Mouse (Mus musculus): Measurements from ENCODE around the gene Lyzl4. TPM values are rescaled to one million over a fixed set of nuclear protein-coding genes. Genes with fewer than 3 reads are reported as not detected.

Lyzl4 gene
- polyA plus RNA-seq, 2 experiments = 0.21 to 0.33 TPM

DNA sequence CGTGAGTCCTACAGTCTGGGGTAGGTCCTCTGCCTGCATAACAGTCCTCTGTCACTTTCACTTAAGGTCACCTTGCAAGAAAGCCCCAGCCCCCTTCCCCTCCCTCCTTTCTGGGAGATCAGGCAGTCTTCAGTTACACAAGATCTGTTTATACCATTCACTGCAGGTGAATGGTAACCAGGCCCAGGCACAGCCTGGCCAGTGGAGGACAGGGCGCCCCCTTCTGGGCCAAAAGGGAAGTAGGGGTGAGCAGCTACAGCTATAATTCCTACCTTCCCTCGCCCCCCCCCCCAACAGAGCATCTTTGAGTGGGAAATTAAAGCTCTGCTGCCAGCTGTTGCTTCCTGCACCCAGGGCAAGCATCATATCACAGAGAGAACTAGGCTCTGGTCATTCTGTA is 25.4 kb downstream of the Lyzl4 start:
- Histone ChIP-seq H3K4me2 (replicated peaks; ENCODE audit: low read depth, low read length, severe bottlenecking) (no peak overlapping the region), H3K9me3 (ENCODE audit: control insufficient read depth, low read length) (no peaks in the 10 kb centered on the region), H3K36me3 (ENCODE audit: control insufficient read depth, insufficient read depth, low read length) (no peaks in the 10 kb centered on the region), H3K27ac (replicated peaks; ENCODE audit: low read depth, low read length) (no peak overlapping the region), H3K4me3 (replicated peaks; ENCODE audit: low read length) (no peak overlapping the region), H3K27me3 (ENCODE audit: control insufficient read depth, insufficient read depth, low read length) (no peaks in the 10 kb centered on the region), H3K9ac (ENCODE audit: low read depth, low read length, severe bottlenecking) (no peak overlapping the region), H3K4me1 (ENCODE audit: control insufficient read depth, insufficient read depth, low read length) (0 out of 2 replicates have a peak, but pooled peaks cover 6% of the 10 kb centered on the region)
- WGBS = 61% methylated on average over 3 of the region's 3 CpGs
- DNase-seq (ENCODE audit: low spot score) (no peak), ATAC-seq (ENCODE audit: low FRiP score, low read depth) (no peak)
- no peak for TF ChIP-seq POLR2A (IDR thresholded peaks at IDR 0.05; ENCODE audit: borderline replicate concordance, extremely low read depth, insufficient read depth, insufficient read length)

- H3K9ac ChIP-seq (ENCODE audit: low read depth, low read length, severe bottlenecking) = no peak overlapping the region
- H3K4me2 ChIP-seq (replicated peaks; ENCODE audit: low read depth, low read length, severe bottlenecking) = no peak overlapping the region
- no peak for TF ChIP-seq POLR2A (IDR thresholded peaks at IDR 0.05; ENCODE audit: borderline replicate concordance, extremely low read depth, insufficient read depth, insufficient read length)
- H3K27ac ChIP-seq (replicated peaks; ENCODE audit: low read depth, low read length) = no peak overlapping the region
- DNase-seq (ENCODE audit: low spot score) = no peak
- ATAC-seq (ENCODE audit: low FRiP score, low read depth) = no peak
- no peaks in the 10 kb centered on the region for H3K27me3 ChIP-seq (ENCODE audit: control insufficient read depth, insufficient read depth, low read length)
- no peak overlapping the region for H3K4me3 ChIP-seq (replicated peaks; ENCODE audit: low read length)
- H3K4me1 ChIP-seq (ENCODE audit: control insufficient read depth, insufficient read depth, low read length) = 0 out of 2 replicates have a peak, but pooled peaks cover 3% of the 10 kb centered on the region
- H3K9me3 ChIP-seq (ENCODE audit: control insufficient read depth, low read length) = no peaks in the 10 kb centered on the region
- no peaks in the 10 kb centered on the region for H3K36me3 ChIP-seq (ENCODE audit: control insufficient read depth, insufficient read depth, low read length)
Observed at GRCm38 (mm10) chr9:121614241-121614757, 27.6 kb downstream of the Lyzl4 start.

GRCm38 (mm10) chr9:121613192-121613591 is 28.7 kb downstream of the Lyzl4 start:
- no peaks in the 10 kb centered on the region for H3K36me3 ChIP-seq (ENCODE audit: control insufficient read depth, insufficient read depth, low read length)
- no peak for TF ChIP-seq POLR2A (IDR thresholded peaks at IDR 0.05; ENCODE audit: borderline replicate concordance, extremely low read depth, insufficient read depth, insufficient read length)
- no peaks in the 10 kb centered on the region for H3K9me3 ChIP-seq (ENCODE audit: control insufficient read depth, low read length)
- DNase-seq (ENCODE audit: low spot score) (no peak), ATAC-seq (ENCODE audit: low FRiP score, low read depth) (no peak)
- no peak overlapping the region for H3K4me3 ChIP-seq (replicated peaks; ENCODE audit: low read length)
- no peak overlapping the region for H3K27ac ChIP-seq (replicated peaks; ENCODE audit: low read depth, low read length)
- no peak overlapping the region for H3K9ac ChIP-seq (ENCODE audit: low read depth, low read length, severe bottlenecking)
- 55% methylated on average over 5 of the region's 5 CpGs for WGBS
- no peaks in the 10 kb centered on the region for H3K4me1 ChIP-seq (ENCODE audit: control insufficient read depth, insufficient read depth, low read length)
- H3K4me2 ChIP-seq (replicated peaks; ENCODE audit: low read depth, low read length, severe bottlenecking) = no peak overlapping the region
- no peaks in the 10 kb centered on the region for H3K27me3 ChIP-seq (ENCODE audit: control insufficient read depth, insufficient read depth, low read length)

DNA sequence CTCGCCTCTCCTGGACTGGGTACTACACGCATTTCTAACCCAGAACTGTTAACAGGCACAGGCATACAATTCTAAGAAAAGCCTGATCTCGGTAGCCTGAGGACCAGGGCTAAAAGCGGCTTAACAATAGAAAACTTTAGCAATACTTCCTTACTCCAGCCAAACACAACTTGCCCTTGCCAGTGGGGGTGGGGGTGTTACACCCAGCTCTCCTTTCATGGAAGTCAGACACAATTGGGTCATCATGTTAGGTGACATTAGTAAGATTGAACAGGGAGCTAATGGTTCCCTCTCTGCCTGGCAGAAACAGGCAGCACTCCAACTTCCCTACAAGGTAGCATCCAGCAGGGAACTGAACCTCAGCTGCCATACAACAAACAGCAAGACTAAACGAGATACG is 32.5 kb downstream of the Lyzl4 start:
- 71% methylated on average over 6 of the region's 6 CpGs for WGBS
- no peaks in the 10 kb centered on the region for H3K9me3 ChIP-seq (ENCODE audit: control insufficient read depth, low read length)
- H3K36me3 ChIP-seq (ENCODE audit: control insufficient read depth, insufficient read depth, low read length) = no peaks in the 10 kb centered on the region
- no peak overlapping the region for H3K9ac ChIP-seq (ENCODE audit: low read depth, low read length, severe bottlenecking)
- no peak overlapping the region for H3K27ac ChIP-seq (replicated peaks; ENCODE audit: low read depth, low read length)
- H3K4me1 ChIP-seq (ENCODE audit: control insufficient read depth, insufficient read depth, low read length) = no peaks in the 10 kb centered on the region
- H3K4me3 ChIP-seq (replicated peaks; ENCODE audit: low read length) = no peak overlapping the region
- no peaks in the 10 kb centered on the region for H3K27me3 ChIP-seq (ENCODE audit: control insufficient read depth, insufficient read depth, low read length)
- DNase-seq (ENCODE audit: low spot score) = no peak
- H3K4me2 ChIP-seq (replicated peaks; ENCODE audit: low read depth, low read length, severe bottlenecking) = no peak overlapping the region
- TF ChIP-seq POLR2A (IDR thresholded peaks at IDR 0.05; ENCODE audit: borderline replicate concordance, extremely low read depth, insufficient read depth, insufficient read length) = no peak
- ATAC-seq (ENCODE audit: low FRiP score, low read depth) = no peak

GRCm38 (mm10) chr9:121606498-121607096 is 35.3 kb downstream of the Lyzl4 start:
- no peaks in the 10 kb centered on the region for H3K27me3 ChIP-seq (ENCODE audit: control insufficient read depth, insufficient read depth, low read length)
- WGBS = 42% methylated on average over 1 of the region's 1 CpGs
- no peak for TF ChIP-seq POLR2A (IDR thresholded peaks at IDR 0.05; ENCODE audit: borderline replicate concordance, extremely low read depth, insufficient read depth, insufficient read length)
- no peak overlapping the region for H3K4me2 ChIP-seq (replicated peaks; ENCODE audit: low read depth, low read length, severe bottlenecking)
- H3K36me3 ChIP-seq (ENCODE audit: control insufficient read depth, insufficient read depth, low read length) = no peaks in the 10 kb centered on the region
- H3K4me1 ChIP-seq (ENCODE audit: control insufficient read depth, insufficient read depth, low read length) = no peaks in the 10 kb centered on the region
- no peak overlapping the region for H3K27ac ChIP-seq (replicated peaks; ENCODE audit: low read depth, low read length)
- ATAC-seq (ENCODE audit: low FRiP score, low read depth) = no peak
- no peak for DNase-seq (ENCODE audit: low spot score)
- H3K9ac ChIP-seq (ENCODE audit: low read depth, low read length, severe bottlenecking) = no peak overlapping the region
- H3K9me3 ChIP-seq (ENCODE audit: control insufficient read depth, low read length) = no peaks in the 10 kb centered on the region
- no peak overlapping the region for H3K4me3 ChIP-seq (replicated peaks; ENCODE audit: low read length)
